Mouse (Mus musculus) midbrain, embryonic 10.5 days (tissue): ENCODE measurements around the gene 2310011J03Rik. TPM values are rescaled to one million over a fixed set of nuclear protein-coding genes. Genes with fewer than 3 reads are reported as not detected.
A peak's percentile ranks its signal among the peaks of the same experiment; 100 is the strongest.

ENCODE experiments used
- DNase-seq: peaks from one replicate; pipeline ENCODE4 v3.0.0-alpha.2; 2017; ENCODE audit warnings: low spot score
- H3K27ac ChIP-seq: fragments of 300-500 bp; sonication (generic); replicated peaks from 2 replicates; pipeline ENCODE4 v1.5.1; 2016; ENCODE audit warnings: mild to moderate bottlenecking
- H3K27me3 ChIP-seq: fragments of 300-500 bp; sonication (generic); 2 replicates; pipeline ENCODE4 v1.6.1; 2016; ENCODE audit warnings: low read depth, mild to moderate bottlenecking; ENCODE audit not compliant: poor library complexity, severe bottlenecking
- H3K36me3 ChIP-seq: fragments of 300-500 bp; sonication (generic); 2 replicates; pipeline ENCODE4 v1.6.1; 2016; ENCODE audit warnings: mild to moderate bottlenecking, moderate library complexity
- H3K4me1 ChIP-seq: fragments of 300-500 bp; sonication (generic); 2 replicates; pipeline ENCODE4 v1.6.1; 2016
- H3K4me3 ChIP-seq: fragments of 300-500 bp; sonication (generic); 2 replicates; pipeline ENCODE4 v1.5.1; 2016; ENCODE audit warnings: mild to moderate bottlenecking, moderate library complexity
- H3K9me3 ChIP-seq: fragments of 300-500 bp; sonication (generic); replicated peaks from 2 replicates; pipeline ENCODE4 v1.6.1; 2016; ENCODE audit warnings: mild to moderate bottlenecking
- WGBS: fragments of 180-500 bp; shearing (Covaris S2); methylation state at CpG from one replicate; pipeline ENCODE4 v1.1.7; 2016; 5-methylcytosine and 5-hydroxymethylcytosine counted together
- polyA plus RNA-seq: library from polyadenylated mRNA; unstranded; fragments of >200 nt; fragmentation: Nextera tagmentation; extraction: Ambion mirVana; gene quantifications from 2 replicates; pipeline ENCODE4 v1.2.1, GENCODE M21; 2016

2310011J03Rik gene
- 57.3 TPM in 2 replicates for polyA plus RNA-seq

- H3K9me3 ChIP-seq, result no peaks in the 10 kb centered on the region
- H3K36me3 ChIP-seq, result peaks cover 40% of the 10 kb centered on the region
- peak within 1 kb of the TSS; percentile 77 for H3K27ac ChIP-seq
- under 1% methylated on average over 34 of the region's 34 CpGs for WGBS
- peaks cover 57% of the 10 kb centered on the region for H3K27me3 ChIP-seq
- H3K4me3 ChIP-seq, result peak within 1 kb of the TSS; percentile 77
- peak; percentile 92 for DNase-seq
- H3K4me1 ChIP-seq, result peaks cover 66% of the 10 kb centered on the region
Measured at GRCm38 (mm10) chr10:80320340-80320760, at the start of gene 2310011J03Rik. Gene 2310011J03Rik, minus strand, starts transcription at chr10:80320537.

- 86% methylated on average over 6 of the region's 6 CpGs for WGBS
- Histone ChIP-seq H3K4me3 (no peak overlapping the region), H3K27ac (no peak overlapping the region), H3K27me3 (peaks cover 42% of the 10 kb centered on the region), H3K36me3 (no peaks in the 10 kb centered on the region), H3K4me1 (peaks cover 24% of the 10 kb centered on the region), H3K9me3 (peaks cover 7% of the 10 kb centered on the region)
- DNase-seq, result no peak
Measured at GRCm38 (mm10) chr10:80368392-80368791, 48.1 kb upstream of the 2310011J03Rik start.

- Histone ChIP-seq H3K9me3 (peaks cover 7% of the 10 kb centered on the region), H3K36me3 (no peaks in the 10 kb centered on the region), H3K27me3 (peaks cover 44% of the 10 kb centered on the region), H3K27ac (no peak overlapping the region), H3K4me3 (no peak overlapping the region), H3K4me1 (peaks cover 25% of the 10 kb centered on the region)
- whole genome bisulfite sequencing, result 70% methylated on average over 5 of the region's 5 CpGs
- no peak for DNase-seq
Measured at GRCm38 (mm10) chr10:80367954-80368353, 47.6 kb upstream of the 2310011J03Rik start.

- Histone ChIP-seq H3K4me3 (no peak overlapping the region), H3K9me3 (peaks cover 7% of the 10 kb centered on the region), H3K27me3 (peaks cover 50% of the 10 kb centered on the region), H3K36me3 (no peaks in the 10 kb centered on the region), H3K4me1 (peaks cover 12% of the 10 kb centered on the region), H3K27ac (no peak overlapping the region)
- 74% methylated on average over 6 of the region's 6 CpGs for WGBS
- DNase-seq, result no peak
Measured at GRCm38 (mm10) chr10:80365736-80366135, 45.4 kb upstream of the 2310011J03Rik start.

GRCm38 (mm10) chr10:80363734-80364133 is 43.4 kb upstream of the 2310011J03Rik start:
- 26% methylated on average over 6 of the region's 6 CpGs for WGBS
- no peak for DNase-seq
- Histone ChIP-seq H3K27me3 (peaks cover 70% of the 10 kb centered on the region), H3K36me3 (no peaks in the 10 kb centered on the region), H3K4me1 (peaks cover 13% of the 10 kb centered on the region), H3K9me3 (peaks cover 6% of the 10 kb centered on the region), H3K4me3 (peak overlapping the region; percentile 7; the same call in 1 of the 2 replicates), H3K27ac (no peak overlapping the region)

GRCm38 (mm10) chr10:80357994-80358639 is 37.8 kb upstream of the 2310011J03Rik start:
- H3K27me3 ChIP-seq, result peaks cover 94% of the 10 kb centered on the region
- WGBS, result 6% methylated on average over 31 of the region's 31 CpGs
- H3K4me1 ChIP-seq, result peaks cover 38% of the 10 kb centered on the region
- no peaks in the 10 kb centered on the region for H3K9me3 ChIP-seq
- no peak for DNase-seq
- no peak overlapping the region for H3K27ac ChIP-seq
- H3K4me3 ChIP-seq, result peak overlapping the region; percentile 36
- H3K36me3 ChIP-seq, result no peaks in the 10 kb centered on the region

- Histone ChIP-seq H3K36me3 (no peaks in the 10 kb centered on the region), H3K9me3 (no peaks in the 10 kb centered on the region), H3K27me3 (peaks cover 94% of the 10 kb centered on the region), H3K4me1 (peaks cover 36% of the 10 kb centered on the region), H3K4me3 (no peak overlapping the region), H3K27ac (no peak overlapping the region)
- WGBS, result 35% methylated on average over 7 of the region's 7 CpGs
- DNase-seq, result no peak
Measured at GRCm38 (mm10) chr10:80357336-80357735, 37.0 kb upstream of the 2310011J03Rik start.

- Histone ChIP-seq H3K27me3 (peaks cover 100% of the 10 kb centered on the region), H3K27ac (no peak overlapping the region), H3K4me3 (peak overlapping the region; percentile 47), H3K9me3 (no peaks in the 10 kb centered on the region), H3K4me1 (peaks cover 36% of the 10 kb centered on the region), H3K36me3 (no peaks in the 10 kb centered on the region)
- WGBS, result 2% methylated on average over 34 of the region's 34 CpGs
- no peak for DNase-seq
Measured at GRCm38 (mm10) chr10:80356737-80357136, 36.4 kb upstream of the 2310011J03Rik start.

GRCm38 (mm10) chr10:80356001-80356682 is 35.8 kb upstream of the 2310011J03Rik start, which contains the start of gene Plk5:
Gene Plk5, plus strand, starts transcription at chr10:80356459.
- H3K27me3 ChIP-seq, result peaks cover 100% of the 10 kb centered on the region
- no peaks in the 10 kb centered on the region for H3K9me3 ChIP-seq
- no peaks in the 10 kb centered on the region for H3K36me3 ChIP-seq
- under 1% methylated on average over 53 of the region's 53 CpGs for WGBS
- H3K4me3 ChIP-seq, result peak within 1 kb of the TSS; percentile 47
- DNase-seq, result no peak
- peaks cover 36% of the 10 kb centered on the region for H3K4me1 ChIP-seq
- no peak within 1 kb of the TSS; the same call in 1 of the 2 replicates for H3K27ac ChIP-seq

GRCm38 (mm10) chr10:80355431-80355830 is 35.1 kb upstream of the 2310011J03Rik start:
- no peak for DNase-seq
- no peak overlapping the region for H3K27ac ChIP-seq
- H3K27me3 ChIP-seq, result peaks cover 100% of the 10 kb centered on the region
- H3K36me3 ChIP-seq, result no peaks in the 10 kb centered on the region
- no peaks in the 10 kb centered on the region for H3K9me3 ChIP-seq
- 9% methylated on average over 9 of the region's 9 CpGs for WGBS
- peak overlapping the region; percentile 47; the same call in 1 of the 2 replicates for H3K4me3 ChIP-seq
- peaks cover 38% of the 10 kb centered on the region for H3K4me1 ChIP-seq

- 69% methylated on average over 8 of the region's 8 CpGs for WGBS
- H3K27me3 ChIP-seq, result peaks cover 100% of the 10 kb centered on the region
Measured at GRCm38 (mm10) chr10:80352727-80353126, 32.4 kb upstream of the 2310011J03Rik start.

GRCm38 (mm10) chr10:80351896-80352295 is 31.6 kb upstream of the 2310011J03Rik start:
- WGBS, result 23% methylated on average over 11 of the region's 11 CpGs
- H3K27ac ChIP-seq, result no peak overlapping the region
- peaks cover 100% of the 10 kb centered on the region for H3K27me3 ChIP-seq
- H3K4me1 ChIP-seq, result peaks cover 48% of the 10 kb centered on the region
- no peak overlapping the region for H3K4me3 ChIP-seq
- no peaks in the 10 kb centered on the region for H3K36me3 ChIP-seq
- no peak for DNase-seq
- H3K9me3 ChIP-seq, result no peaks in the 10 kb centered on the region

More at GRCm38 (mm10) chr10:80352727-80353126, 32.4 kb upstream of the 2310011J03Rik start:
- H3K36me3 ChIP-seq, result no peaks in the 10 kb centered on the region
- DNase-seq, result no peak
- H3K27ac ChIP-seq, result no peak overlapping the region
- no peak overlapping the region for H3K4me3 ChIP-seq
- no peaks in the 10 kb centered on the region for H3K9me3 ChIP-seq
- peaks cover 52% of the 10 kb centered on the region for H3K4me1 ChIP-seq

GRCm38 (mm10) chr10:80350292-80350691 is 30.0 kb upstream of the 2310011J03Rik start:
- H3K4me3 ChIP-seq, result peak overlapping the region; percentile 11; the same call in 1 of the 2 replicates
- H3K36me3 ChIP-seq, result no peaks in the 10 kb centered on the region
- no peak overlapping the region for H3K27ac ChIP-seq
- 3% methylated on average over 7 of the region's 7 CpGs for WGBS
- no peaks in the 10 kb centered on the region for H3K9me3 ChIP-seq
- H3K27me3 ChIP-seq, result peaks cover 100% of the 10 kb centered on the region
- H3K4me1 ChIP-seq, result peaks cover 34% of the 10 kb centered on the region
- DNase-seq, result peak; percentile 87
